10 mouse cellular contexts compared by ENCODE assay signal in the genomic region with DNA sequence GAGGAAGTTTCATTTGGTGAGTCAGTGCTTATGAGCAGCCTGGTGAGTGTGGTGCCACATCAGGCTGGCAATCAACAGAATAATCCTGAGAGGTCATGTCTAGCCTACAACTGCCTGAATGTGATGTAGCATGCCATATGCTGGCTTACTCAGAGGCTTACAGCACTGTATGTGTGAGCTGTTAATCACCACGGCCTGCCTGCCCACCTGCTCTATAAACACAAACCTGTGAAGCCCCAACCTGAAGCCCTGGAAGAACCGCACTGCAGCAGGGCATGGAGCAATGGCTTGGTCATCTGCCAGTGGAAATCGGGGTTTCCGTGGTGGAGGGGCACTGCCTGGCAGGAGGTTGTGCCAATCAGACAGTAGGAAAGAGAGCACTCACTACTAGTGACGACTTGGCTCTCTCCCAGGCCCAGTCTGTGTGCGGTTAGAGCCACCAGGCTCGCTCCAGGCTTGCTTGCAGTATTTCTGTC. TPM values are rescaled to one million over a fixed set of nuclear protein-coding genes. Genes with fewer than 3 reads are reported as not detected.
DNase-seq lines count a peak whose midpoint lies in the region; ATAC-seq and TF ChIP-seq lines count a peak whose summit lies in the region.
"Had no signal": no experiment of that assay in that cellular context is flagged by ENCODE, and none has a peak within 500 bp of the region (broad histone marks: within the 10 kb centered on the region; RNA-seq: fewer than 3 reads in every experiment).

No protein-coding gene starts in this region.

- ATAC-seq in stomach, postnatal 0 days (ENCODE audit: low FRiP score, low TSS enrichment), result no peak

- no peak for TF ChIP-seq CTCF in brain, embryonic 14.5 days (IDR thresholded peaks at IDR 0.05; ENCODE audit: borderline replicate concordance, extremely low read depth, insufficient read depth, insufficient read length)
- TF ChIP-seq CTCF in stomach, postnatal 0 days (IDR thresholded peaks at IDR 0.05; ENCODE audit: low read depth), result no peak

- peaks cover 20% of the 10 kb centered on the region for H3K36me3 ChIP-seq in stomach, postnatal 0 days (ENCODE audit: control insufficient read depth, insufficient read depth, low read length)

- no peak overlapping the region for H3K9ac ChIP-seq in stomach, postnatal 0 days (ENCODE audit: low read length)
- H3K9ac ChIP-seq: limb, embryonic 13.5 days had no signal

- no peak overlapping the region for H3K4me3 ChIP-seq in stomach, postnatal 0 days (ENCODE audit: low read depth, low read length)
- H3K4me3 ChIP-seq: limb, embryonic 13.5 days had no signal

- TF ChIP-seq EP300 in stomach, postnatal 0 days (optimal IDR thresholded peaks at IDR 0.05), result no peak

- H3K27me3 ChIP-seq in stomach, postnatal 0 days (ENCODE audit: control insufficient read depth, insufficient read depth, low read length), result no peaks in the 10 kb centered on the region
- H3K27me3 ChIP-seq: limb, embryonic 13.5 days had no signal

- intact Hi-C loops in left cerebral cortex, postnatal 10 days (cut with DNase I), result no loop called here
- intact Hi-C loops in gastrocnemius, postnatal 36 days (cut with DNase I), result no loop called here

- no peak overlapping the region for H3K27ac ChIP-seq in stomach, postnatal 0 days (replicated peaks)
- H3K27ac ChIP-seq: limb, embryonic 13.5 days had no signal

- DNase-seq in left cerebral cortex, adult 18-20 months (ENCODE audit: low spot score in 2 of 2), result peak; percentile 47
- no peak for DNase-seq in left cerebral cortex, adult 11 months (ENCODE audit: low spot score)
- DNase-seq in brain, embryonic 14.5 days (ENCODE audit: low read depth), result peak; percentile 73
- peak; percentile 31 to 61 for DNase-seq in left cerebral cortex, postnatal 10 days (ENCODE audit: extremely low spot score in 1 of 2, low spot score in 2 of 2)
- peak; percentile 58 for DNase-seq in telencephalon, adult 2 months (ENCODE audit: low read depth, low spot score)
- no peak for DNase-seq in gastrocnemius, postnatal 36 days
- DNase-seq in stomach, postnatal 0 days (ENCODE audit: low spot score), result no peak

- H3K9me3 ChIP-seq in stomach, postnatal 0 days (ENCODE audit: control insufficient read depth, low read length), result no peaks in the 10 kb centered on the region
- H3K9me3 ChIP-seq: limb, embryonic 13.5 days had no signal

- H3K4me2 ChIP-seq in stomach, postnatal 0 days (replicated peaks; ENCODE audit: low read depth), result no peak overlapping the region
- H3K4me2 ChIP-seq: limb, embryonic 13.5 days had no signal

- TF ChIP-seq POLR2A in brain, embryonic 14.5 days (IDR thresholded peaks at IDR 0.05; ENCODE audit: borderline replicate concordance, extremely low read depth, insufficient read depth, insufficient read length, poor library complexity, severe bottlenecking), result no peak

- 87% methylated on average over 7 of the region's 7 CpGs for WGBS in stomach, postnatal 0 days

- H3K4me1 ChIP-seq in stomach, postnatal 0 days (replicated peaks; ENCODE audit: control insufficient read depth, insufficient read depth), result no peaks in the 10 kb centered on the region
- H3K4me1 ChIP-seq: limb, embryonic 13.5 days had no signal

RNA-seq across cellular contexts. Expression of a gene that starts 12.4 kb away (rescaled TPM):
- total RNA-seq in left cerebral cortex, adult 18-20 months (2021), result 10 to 100 TPM; 70.3 to 80.4 TPM
- 98.0 and 108 TPM in 2 replicates for polyA plus RNA-seq in brain, embryonic 14.5 days (2012; rRNA removed)
- 10 to 100 TPM; 71.8 to 76.4 TPM for total RNA-seq in left cerebral cortex, postnatal 10 days (2021)
- 10 to 100 TPM; 33.1 to 36.2 TPM for total RNA-seq in gastrocnemius, postnatal 36 days (2021)
- 58.7 and 60.4 TPM in 2 replicates for polyA plus RNA-seq in stomach, postnatal 0 days (2015; fragmentation: Nextera tagmentation; extraction: Ambion mirVana)

RNA-seq across cellular contexts. Expression of a gene that starts 35.9 kb away (rescaled TPM):
- 10 to 100 TPM; 84.7 to 92.0 TPM for total RNA-seq in left cerebral cortex, adult 18-20 months (2021)
- 0.89 and 3.0 TPM in 2 replicates for polyA plus RNA-seq in brain, embryonic 14.5 days (2012; rRNA removed)
- total RNA-seq in left cerebral cortex, postnatal 10 days (2021), result 100 to 1,000 TPM; 111 to 117 TPM
- total RNA-seq in gastrocnemius, postnatal 36 days (2021), result not detected
- polyA plus RNA-seq in stomach, postnatal 0 days (2015; fragmentation: Nextera tagmentation; extraction: Ambion mirVana), result 0.16 and 0.25 TPM in 2 replicates
- polyA plus RNA-seq: intestine, embryonic 14.5 days had no signal

RNA-seq across cellular contexts. Expression of a gene that starts 46.6 kb away (rescaled TPM):
- not detected for total RNA-seq in left cerebral cortex, adult 18-20 months (2021)
- not detected in 2 replicates for polyA plus RNA-seq in brain, embryonic 14.5 days (2012; rRNA removed)
- total RNA-seq in left cerebral cortex, postnatal 10 days (2021), result not detected
- total RNA-seq in gastrocnemius, postnatal 36 days (2021), result not detected
- polyA plus RNA-seq in stomach, postnatal 0 days (2015; fragmentation: Nextera tagmentation; extraction: Ambion mirVana), result not detected in 2 replicates
- total RNA-seq: gastrocnemius, adult 8-10 months had no signal
- polyA plus RNA-seq: intestine, embryonic 14.5 days; limb, embryonic 13.5 days had no signal

Comparison
In these comparisons a context has a peak if more than half of its experiments do, and no peak if none do; other contexts are left out.
1. DNase-seq: peak in left cerebral cortex, adult 18-20 months (2 of 2), brain, embryonic 14.5 days (single experiment), left cerebral cortex, postnatal 10 days (2 of 2) and telencephalon, adult 2 months (single experiment); none in left cerebral cortex, adult 11 months (single experiment), gastrocnemius, postnatal 36 days (0 of 2) and stomach, postnatal 0 days (single experiment).
2. RNA of a gene that starts 35.9 kb away (total RNA-seq): 111 to 117 TPM in left cerebral cortex, postnatal 10 days and 84.7 to 92.0 TPM in left cerebral cortex, adult 18-20 months; not detected in gastrocnemius, postnatal 36 days; every median in the first group is over 10 times any median in the second.